Mouse (Mus musculus) MEL (cell line): ENCODE data around the gene Rab7.

Experiments
- CTCF ChIP-seq, 3 experiments: IDR thresholded peaks in 2 of 3; conservative IDR thresholded peaks in 1 of 3; 2 replicates each; pipeline ENCODE4 v1.5.1; 2011 to 2012; ENCODE audit warnings: low read length in 3 of 3, low read depth in 2 of 3, mild to moderate bottlenecking in 2 of 3, improper control_type of control experiment in 1 of 3, inconsistent platforms in 1 of 3, mixed read lengths in 1 of 3, moderate library complexity in 1 of 3; ENCODE audit not compliant: control insufficient read depth in 1 of 3, insufficient read depth in 1 of 3, poor library complexity in 1 of 3, severe bottlenecking in 1 of 3
- MAFK ChIP-seq: IDR thresholded peaks from 2 replicates; pipeline ENCODE4 v1.6.1; 2011; ENCODE audit warnings: low read depth, mild to moderate bottlenecking, low read length, improper control_type of control experiment, borderline replicate concordance
- POLR2A ChIP-seq, 2 experiments: IDR thresholded peaks; 2 replicates each; pipeline ENCODE4 v1.6.1; 2011 to 2012; ENCODE audit warnings: low read length in 2 of 2, mild to moderate bottlenecking in 2 of 2, control low read depth in 1 of 2, improper control_type of control experiment in 1 of 2, low read depth in 1 of 2, moderate library complexity in 1 of 2; ENCODE audit not compliant: control insufficient read depth in 1 of 2, insufficient read depth in 1 of 2, poor library complexity in 1 of 2
- SMC3 ChIP-seq: IDR thresholded peaks from 2 replicates; pipeline ENCODE4 v1.6.1; 2011; ENCODE audit warnings: low read depth, low read length, improper control_type of control experiment
- ZC3H11A ChIP-seq: IDR thresholded peaks from 2 replicates; pipeline ENCODE4 v1.6.1; 2012; ENCODE audit warnings: low read depth, mild to moderate bottlenecking, inconsistent platforms, low read length, improper control_type of control experiment

DNA sequence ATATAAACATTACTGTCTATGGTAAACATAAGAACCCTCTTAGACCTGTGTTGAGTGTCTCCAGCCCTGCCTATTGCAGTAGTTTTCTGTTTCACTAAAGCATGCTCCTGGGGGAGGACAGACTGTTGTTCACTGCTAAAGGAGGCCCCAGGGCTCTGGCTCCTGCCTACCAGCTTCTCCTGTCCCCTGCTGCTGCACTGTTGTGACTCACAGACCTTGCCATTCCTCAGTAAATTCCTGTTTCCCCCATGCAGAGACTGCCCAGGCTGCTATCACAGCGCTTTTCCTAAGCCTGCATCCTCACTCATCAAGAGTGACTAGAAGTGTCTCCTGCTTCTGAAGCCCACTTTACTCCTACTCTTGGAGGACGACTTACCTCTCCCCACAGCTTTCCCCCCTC, 75.0 kb downstream of the Rab7 start:
- no peak for TF ChIP-seq CTCF (IDR thresholded peaks at IDR 0.05 in 2 of 3, conservative IDR thresholded peaks at IDR 0.05 in 1 of 3; ENCODE audit: control insufficient read depth in 1 of 3, insufficient read depth in 1 of 3, low read depth in 2 of 3, low read length in 3 of 3, poor library complexity in 1 of 3, severe bottlenecking in 1 of 3)
- no peak for TF ChIP-seq SMC3
- TF ChIP-seq ZC3H11A: no peak
- TF ChIP-seq POLR2A (IDR thresholded peaks at IDR 0.05; ENCODE audit: control insufficient read depth in 1 of 2, insufficient read depth in 1 of 2, low read depth in 1 of 2, low read length in 2 of 2, poor library complexity in 1 of 2): no peak
- TF ChIP-seq MAFK: no peak
